Mouse (Mus musculus) T-cell, adult 2 months (primary cell): ENCODE measurements around the gene Thoc2.
A peak's percentile ranks its signal among the peaks of the same experiment; 100 is the strongest.
"Not testable (repeated sequence)": the region's sequence is repeated elsewhere in the genome, so short reads cannot be mapped to it uniquely, and the experiment has no call there.

Experiments used
- DNase-seq: peaks from one replicate; pipeline ENCODE4 v3.0.0; 2022; ENCODE audit warnings: low spot score

Gene Thoc2

DNA sequence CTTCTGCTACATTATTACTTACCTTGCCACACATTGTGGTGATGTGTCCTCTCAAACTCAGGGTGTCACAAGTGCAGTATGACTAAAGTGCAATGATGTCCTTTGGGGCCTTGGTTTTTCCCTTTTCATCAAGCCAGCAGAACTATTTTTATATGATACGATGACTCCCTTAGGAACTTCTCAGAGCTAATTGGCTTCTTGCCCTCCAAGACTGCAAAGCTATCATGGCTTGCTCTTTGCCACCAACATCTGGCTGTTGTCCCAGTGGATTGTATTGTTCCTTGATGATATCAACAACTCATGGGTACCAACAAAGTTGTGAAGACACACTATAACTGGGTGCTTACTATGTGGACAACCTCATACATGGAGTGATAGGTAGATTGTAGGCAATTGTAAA, at the start of gene Thoc2:
Gene Thoc2, minus strand, starts transcription at position 101 of the 400 bp plus-strand sequence.
- DNase-seq = no peak

- no peak for DNase-seq
Measured at GRCm38 (mm10) chrX:41970096-41970495, 49.6 kb upstream of the Thoc2 start.

- no peak for DNase-seq
Measured at GRCm38 (mm10) chrX:41969341-41969740, 48.9 kb upstream of the Thoc2 start.

GRCm38 (mm10) chrX:41957161-41957560, 36.7 kb upstream of the Thoc2 start:
- peak; percentile 12 for DNase-seq

DNA sequence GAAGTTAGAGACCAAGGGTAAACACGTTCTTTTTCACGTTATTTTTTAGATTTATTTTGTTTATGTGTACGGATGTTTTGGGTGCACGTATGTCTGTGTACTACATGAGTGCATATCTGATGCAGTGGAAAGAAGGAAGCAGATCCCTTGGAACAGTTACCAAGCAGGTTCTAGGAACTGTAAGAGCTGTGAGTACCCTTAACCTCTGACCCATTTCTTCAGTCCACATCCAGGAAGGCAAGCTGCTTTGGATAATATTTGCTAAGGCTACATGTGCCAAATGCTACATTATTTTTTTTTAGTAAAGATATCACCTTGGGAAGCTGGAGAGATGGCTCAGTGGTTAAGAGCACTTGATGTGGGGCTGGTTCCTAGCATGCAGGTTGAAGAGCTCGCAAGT, 21.4 kb upstream of the Thoc2 start:
- no peak for DNase-seq

- not testable (repeated sequence) for DNase-seq
Measured at GRCm38 (mm10) chrX:41931821-41932220, 11.3 kb upstream of the Thoc2 start.

DNA sequence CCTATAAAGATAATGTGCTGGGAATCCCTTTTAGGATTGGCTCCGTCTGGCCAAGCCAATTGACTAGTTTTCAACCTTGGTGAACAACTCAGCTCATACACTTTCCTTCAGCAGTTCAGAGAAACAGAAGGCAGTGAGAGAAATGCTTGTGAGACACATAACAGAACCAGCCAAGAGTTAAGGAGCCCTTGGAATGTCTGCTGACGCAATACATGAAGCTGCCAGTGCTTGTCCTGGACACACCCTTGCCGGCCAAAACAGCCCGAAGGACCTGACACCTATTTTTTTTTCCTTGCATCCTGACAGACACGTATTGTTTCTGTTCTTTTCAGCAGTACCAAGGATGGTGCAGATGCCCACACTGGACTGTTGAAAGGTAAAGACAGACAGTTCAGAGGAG, 4.2 kb upstream of the Thoc2 start:
- DNase-seq = no peak

GRCm38 (mm10) chrX:41912061-41912401, 8.4 kb downstream of the Thoc2 start:
- no peak for DNase-seq

DNA sequence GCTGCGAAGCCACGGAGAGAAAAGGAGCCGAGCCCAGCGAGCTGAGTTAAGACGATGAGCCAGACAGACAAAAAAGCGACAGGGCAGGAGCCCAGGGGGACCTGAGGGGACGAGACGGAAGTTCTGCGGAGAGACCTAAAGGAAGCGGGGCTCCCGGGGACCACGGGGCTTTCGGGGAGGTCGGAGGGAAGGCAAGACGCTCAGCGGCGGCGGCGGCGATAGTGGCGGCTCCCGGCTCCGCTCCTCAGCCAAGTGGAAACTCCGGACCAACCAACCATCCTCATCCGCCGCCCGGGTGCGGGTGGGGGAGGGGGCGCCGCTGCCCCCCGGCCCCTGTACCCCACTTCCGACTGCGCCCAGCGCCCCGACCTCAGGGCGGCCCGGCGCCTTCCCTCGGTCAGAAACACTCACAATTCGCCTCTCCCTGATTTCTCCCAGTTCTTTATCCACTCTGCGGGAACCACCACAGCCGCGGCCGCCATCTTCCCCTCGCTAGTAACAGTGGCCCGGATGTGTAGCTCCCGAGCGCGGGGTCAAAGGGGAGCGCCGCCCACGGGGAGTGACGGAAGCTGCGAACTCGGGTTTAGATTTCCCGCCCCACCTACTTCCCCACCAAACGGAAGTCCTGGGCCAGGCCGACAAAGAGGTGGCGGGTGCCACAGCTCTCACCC, 8.9 kb downstream of the Thoc2 start:
- peak; percentile 92 for DNase-seq

DNA sequence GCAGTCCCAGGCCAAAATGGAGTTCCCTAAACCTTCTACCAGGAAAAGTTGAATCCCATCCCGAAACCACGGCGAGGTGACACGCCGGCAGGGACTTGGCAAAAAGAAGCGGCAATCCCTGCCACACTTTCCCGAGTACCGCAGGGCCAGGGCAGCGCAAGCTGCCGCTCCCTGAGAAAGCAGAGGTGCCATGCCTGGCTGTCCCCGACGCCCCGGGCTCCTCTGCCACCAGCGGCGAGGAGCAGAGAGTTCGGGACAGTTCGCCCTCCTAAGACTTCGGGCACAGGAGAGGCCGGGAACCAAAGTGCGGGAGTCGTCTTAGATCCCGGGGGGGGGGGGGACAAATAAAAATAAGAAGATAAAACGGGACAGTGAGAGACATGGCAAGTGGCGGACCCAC, 9.5 kb downstream of the Thoc2 start:
- peak; percentile 1 for DNase-seq

DNA sequence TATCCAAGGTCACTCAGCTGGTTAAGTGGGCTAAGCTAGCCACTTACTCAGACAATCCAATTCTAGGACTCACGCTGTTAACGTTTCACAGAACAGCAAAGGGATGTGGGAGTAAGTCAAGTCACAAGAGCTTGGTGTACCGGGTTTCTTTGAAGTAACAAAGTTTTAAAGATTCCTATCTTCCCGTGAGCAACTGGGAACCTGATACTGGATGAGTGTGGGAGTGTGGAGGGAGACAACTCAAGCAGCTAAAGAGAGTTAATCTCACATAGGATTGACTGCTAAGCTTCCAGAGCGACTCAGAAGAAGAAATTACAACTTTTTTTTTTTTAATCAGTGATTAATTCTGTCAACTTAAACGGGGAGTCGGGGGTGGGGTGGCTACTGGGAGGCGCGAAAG, 10.0 kb downstream of the Thoc2 start:
- no peak for DNase-seq

DNA sequence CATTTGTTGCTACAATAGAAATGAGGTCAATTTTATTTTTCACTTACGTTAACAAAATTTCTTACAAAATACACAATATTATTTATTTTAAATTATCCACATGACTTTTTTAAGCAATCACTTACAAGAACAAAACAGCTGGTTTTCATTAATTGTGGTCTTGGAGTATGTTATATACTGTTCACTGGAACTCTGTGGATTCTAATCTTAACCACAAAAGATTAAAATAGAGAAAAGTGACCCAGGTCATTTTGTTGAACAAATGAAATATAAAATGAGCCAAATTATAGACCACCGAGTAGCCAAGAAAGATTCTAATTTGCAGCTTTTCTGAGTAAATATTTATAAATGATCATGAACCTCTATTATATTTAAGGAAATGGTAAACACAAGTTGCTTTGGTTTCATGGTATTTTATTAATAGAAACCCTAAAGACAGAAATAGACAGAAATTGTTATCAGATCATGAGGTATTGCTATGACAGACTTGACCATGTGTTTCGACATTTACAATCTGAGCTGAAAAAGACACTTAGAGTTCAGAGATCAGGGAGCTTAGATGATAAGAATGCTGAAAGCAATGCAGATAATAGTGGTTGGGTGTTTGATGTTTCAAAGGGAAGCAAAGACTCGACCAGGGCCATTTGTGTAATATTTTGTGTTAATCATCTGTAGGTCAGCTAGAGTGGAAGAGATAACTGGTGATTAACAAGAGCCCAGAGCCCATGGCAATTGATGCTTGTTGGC, 35.5 kb downstream of the Thoc2 start:
- DNase-seq = no peak

GRCm38 (mm10) chrX:41876581-41876980, 43.9 kb downstream of the Thoc2 start:
- no peak for DNase-seq

GRCm38 (mm10) chrX:41837823-41838222, 82.7 kb downstream of the Thoc2 start:
- no peak for DNase-seq

- no peak for DNase-seq
Measured at GRCm38 (mm10) chrX:41805592-41805991, 114.9 kb downstream of the Thoc2 start.

DNA sequence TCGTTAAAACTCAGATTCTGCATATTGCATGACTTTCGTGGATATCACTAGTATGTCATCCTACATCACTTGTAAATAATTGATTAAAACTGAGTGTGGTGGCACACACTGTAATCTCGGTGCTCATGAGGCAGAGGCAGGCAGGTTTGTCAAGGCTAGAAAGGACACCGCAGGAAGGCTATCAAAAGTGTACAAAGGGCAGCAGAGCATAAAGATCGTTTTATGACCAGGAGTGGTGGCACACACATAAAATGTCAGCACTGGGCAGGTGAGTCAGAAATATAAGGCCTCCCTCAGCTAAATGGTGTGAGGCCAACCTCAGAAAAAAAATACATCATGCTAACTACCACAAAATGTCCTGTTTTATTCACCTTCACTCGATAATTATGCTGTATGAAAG, 127.2 kb downstream of the Thoc2 start:
- no peak for DNase-seq
